Mouse (Mus musculus): Measurements from ENCODE around the gene 1700025G04Rik.

The 1700025G04Rik gene

DNA sequence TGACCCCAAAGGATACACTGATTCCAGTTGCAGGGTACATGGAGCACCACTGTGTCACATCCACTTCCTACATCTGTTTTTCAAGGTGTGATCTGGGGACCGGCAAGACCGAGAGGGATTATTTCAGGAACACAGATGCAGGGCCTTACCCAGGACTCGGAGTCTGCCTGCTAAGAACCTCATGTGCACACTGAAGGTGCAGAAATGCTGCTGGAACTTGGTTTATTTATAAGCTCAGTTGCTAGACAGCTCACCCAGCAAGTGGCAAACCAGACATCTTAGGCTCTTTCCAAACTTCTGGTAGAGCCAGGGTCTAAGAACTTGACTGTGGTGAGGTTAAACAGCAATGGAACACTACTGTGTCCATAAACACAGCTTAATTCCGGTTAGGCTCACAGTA, 61.2 kb downstream of the 1700025G04Rik start:
- DNase-seq: no peak

DNA sequence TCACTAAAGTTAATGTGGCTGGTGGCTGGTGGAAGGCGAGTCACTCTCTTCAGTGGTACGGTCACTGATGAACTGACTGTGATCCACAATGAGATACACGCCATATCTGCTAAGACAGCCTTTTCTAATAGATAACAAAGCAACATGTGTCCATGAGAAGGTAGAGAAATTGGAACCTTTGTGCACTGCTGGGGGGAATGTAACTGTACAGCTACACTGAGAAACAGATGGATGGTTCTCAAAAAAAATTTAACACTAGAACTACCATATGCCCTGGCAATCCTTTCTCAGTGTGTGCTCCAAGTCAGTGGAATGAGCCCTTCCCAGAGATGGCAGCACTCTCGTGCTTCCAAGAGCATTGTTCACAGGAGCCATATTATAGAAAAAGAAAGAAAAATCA, 63.2 kb downstream of the 1700025G04Rik start:
- no peak for DNase-seq

GRCm38 (mm10) chr1:152025308-152025707, 64.6 kb downstream of the 1700025G04Rik start:
- DNase-seq: peak; percentile 24

- DNase-seq: no peak
Measured at GRCm38 (mm10) chr1:152024019-152024787, 65.7 kb downstream of the 1700025G04Rik start.

- no peak for DNase-seq
Measured at GRCm38 (mm10) chr1:152020812-152021211, 69.1 kb downstream of the 1700025G04Rik start.

GRCm38 (mm10) chr1:152020070-152020469, 69.9 kb downstream of the 1700025G04Rik start:
- no peak for DNase-seq

- DNase-seq: peak; percentile 36
Measured at GRCm38 (mm10) chr1:152019196-152019595, 70.7 kb downstream of the 1700025G04Rik start.

- DNase-seq: no peak
Measured at GRCm38 (mm10) chr1:152018322-152018721, 71.6 kb downstream of the 1700025G04Rik start.

DNA sequence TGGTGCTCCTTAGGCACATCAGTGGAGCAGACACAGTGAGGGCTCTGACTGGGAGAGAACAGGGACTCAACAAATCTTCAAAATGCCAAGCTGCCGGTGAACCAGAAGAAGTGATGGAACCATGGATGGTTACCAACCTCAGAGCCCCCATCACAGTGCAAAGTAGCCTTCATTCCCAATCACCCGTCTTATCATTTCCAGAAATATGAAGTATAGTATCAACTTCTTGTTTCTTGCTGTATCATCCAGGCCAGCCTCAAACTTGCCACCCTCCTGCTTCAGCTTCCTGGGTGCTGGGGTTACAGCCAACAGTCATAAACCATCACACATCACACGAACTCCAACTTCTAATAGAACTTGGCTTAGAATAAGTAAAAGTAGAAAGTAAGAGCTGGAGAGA, 73.3 kb downstream of the 1700025G04Rik start:
- DNase-seq: no peak

- DNase-seq: peak; percentile 29
Measured at GRCm38 (mm10) chr1:152015555-152016125, 74.3 kb downstream of the 1700025G04Rik start.

DNA sequence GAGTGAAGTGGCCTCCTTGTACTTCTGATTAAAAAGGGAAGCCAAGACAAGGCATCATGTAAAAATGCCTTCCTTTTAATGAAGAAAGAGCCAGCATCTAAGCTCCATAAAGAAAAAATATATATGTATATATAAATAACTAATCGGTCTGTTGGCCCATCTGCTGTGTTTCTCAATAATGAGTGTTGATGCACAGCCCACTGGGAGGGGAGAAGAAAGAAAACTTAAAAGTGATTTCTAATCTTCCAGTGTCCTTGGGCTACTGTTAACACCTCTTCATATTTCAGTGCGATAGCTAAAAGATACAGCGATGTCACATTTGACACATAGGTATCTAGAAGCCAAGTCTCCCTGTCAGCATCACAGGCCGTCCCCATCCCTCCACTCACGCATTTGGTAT, 78.2 kb downstream of the 1700025G04Rik start:
- no peak for DNase-seq

GRCm38 (mm10) chr1:152010251-152010980, 79.5 kb downstream of the 1700025G04Rik start:
- no peak for DNase-seq

- peak; percentile 37 for DNase-seq
Measured at GRCm38 (mm10) chr1:152008473-152008991, 81.4 kb downstream of the 1700025G04Rik start.

- no peak for DNase-seq
Measured at GRCm38 (mm10) chr1:152006529-152006928, 83.4 kb downstream of the 1700025G04Rik start.

- DNase-seq: no peak
Measured at GRCm38 (mm10) chr1:152004509-152004908, 85.4 kb downstream of the 1700025G04Rik start.

- DNase-seq: no peak
Measured at GRCm38 (mm10) chr1:152000461-152000860, 89.5 kb downstream of the 1700025G04Rik start.

- DNase-seq: no peak
Measured at GRCm38 (mm10) chr1:151999424-151999842, 90.5 kb downstream of the 1700025G04Rik start.

GRCm38 (mm10) chr1:151998721-151999206, 91.2 kb downstream of the 1700025G04Rik start:
- DNase-seq: no peak

DNA sequence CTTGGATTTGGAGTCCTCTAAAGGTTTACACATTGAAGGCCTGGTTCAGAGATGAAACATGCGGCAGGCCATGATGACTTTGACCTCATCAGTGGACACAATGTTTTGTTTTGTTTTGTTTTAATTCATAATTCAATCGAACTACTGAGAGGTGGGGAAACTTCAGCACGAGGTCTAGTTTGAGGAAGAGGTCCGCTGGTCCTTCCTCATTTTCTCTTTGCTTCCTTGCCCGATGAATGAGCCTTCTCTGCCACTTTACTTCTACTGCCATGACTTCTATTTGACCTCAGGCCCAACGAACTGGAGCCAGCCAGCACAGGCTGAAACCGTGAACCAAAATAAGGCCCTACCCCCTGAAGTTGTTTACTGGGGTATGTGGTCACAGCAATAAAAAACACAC, 92.3 kb downstream of the 1700025G04Rik start:
- DNase-seq: no peak

DNA sequence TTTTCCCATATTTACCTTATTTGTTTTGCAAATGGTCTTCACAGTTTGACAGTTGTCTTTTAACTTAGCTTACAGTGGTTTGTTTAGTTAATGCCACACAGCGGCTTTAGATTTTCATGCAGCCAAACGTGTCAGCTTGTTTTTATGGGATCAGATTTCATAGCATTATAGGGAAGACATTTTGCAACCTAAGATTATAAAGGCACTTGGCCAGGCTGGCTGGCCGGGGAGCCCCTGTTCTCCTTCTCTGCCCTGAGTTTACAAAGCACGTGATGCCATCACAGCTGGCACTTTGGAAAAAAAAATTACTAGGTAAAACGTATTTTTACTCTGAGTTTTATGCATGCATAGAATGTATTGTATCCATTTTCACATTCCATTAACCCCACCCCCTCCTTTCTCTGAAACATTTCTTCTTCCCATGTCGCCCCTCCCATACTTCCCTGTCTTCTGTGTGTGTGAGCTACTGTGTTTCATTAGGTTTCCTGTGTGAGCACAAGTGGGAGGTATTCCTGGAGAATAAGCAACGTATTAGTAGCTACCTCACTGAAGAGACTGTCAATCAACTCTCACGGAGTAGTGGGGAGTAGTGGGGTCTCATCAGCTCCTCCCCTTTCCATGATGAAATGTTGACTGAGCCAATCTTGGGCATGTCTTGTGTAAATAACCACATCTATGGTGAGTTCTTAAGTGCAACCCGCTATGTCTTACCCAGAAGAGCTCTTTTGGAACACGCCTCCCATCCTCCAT, 93.8 kb downstream of the 1700025G04Rik start:
- no peak for DNase-seq

DNA sequence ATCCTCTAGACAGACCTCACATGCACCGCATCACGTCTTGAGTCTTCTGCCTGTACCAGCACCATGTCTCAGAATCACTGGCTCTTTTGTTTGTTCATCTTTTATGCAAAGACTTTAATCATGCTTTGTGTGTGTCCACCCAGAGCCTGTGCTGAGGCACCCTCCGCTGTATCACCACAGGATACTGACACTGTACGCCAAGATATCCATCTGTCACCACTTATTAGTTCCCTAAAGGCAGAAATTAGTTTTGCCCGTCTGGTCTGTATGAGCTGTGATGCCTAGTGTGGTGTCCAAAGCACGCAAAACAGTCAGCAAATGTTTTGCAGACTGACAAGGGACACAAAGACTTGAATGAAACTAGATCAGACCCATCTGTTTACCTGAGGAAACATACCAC, 95.7 kb downstream of the 1700025G04Rik start:
- DNase-seq: no peak

DNA sequence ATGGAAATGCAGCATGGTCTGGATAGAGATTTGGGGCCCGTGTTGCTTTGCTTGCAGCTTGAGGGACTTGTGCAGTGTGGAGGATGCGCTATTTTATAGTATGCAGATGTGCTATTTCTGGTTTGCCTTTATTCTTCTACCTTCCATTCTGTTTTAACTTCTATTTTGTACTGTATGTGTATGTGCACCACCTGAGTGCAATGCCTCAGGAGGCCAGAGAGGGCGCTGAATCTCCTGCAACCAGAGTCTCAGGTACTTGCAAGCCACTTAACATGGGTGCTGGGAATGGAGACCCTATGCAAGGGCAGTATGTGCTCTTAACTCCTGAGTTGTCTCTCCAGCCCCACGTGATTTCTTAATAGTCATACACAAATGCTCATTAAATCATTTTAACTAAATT, 98.4 kb downstream of the 1700025G04Rik start:
- no peak for DNase-seq

GRCm38 (mm10) chr1:151990615-151991014, 99.3 kb downstream of the 1700025G04Rik start:
- DNase-seq: no peak
